Mouse (Mus musculus) CH12.LX (cell line): ENCODE measurements around the gene Rasa3. TPM values are rescaled to one million over a fixed set of nuclear protein-coding genes. Genes with fewer than 3 reads are reported as not detected.

Experiments
- DNase-seq: peaks from one replicate; pipeline ENCODE4 v3.0.0-alpha.2; 2013; ENCODE audit errors: extremely low read depth
- H3K27ac ChIP-seq: 2 replicates; pipeline ENCODE4 v1.5.1; 2012; ENCODE audit warnings: low read depth, mild to moderate bottlenecking, control low read depth, moderate library complexity; ENCODE audit not compliant: insufficient read depth
- H3K27me3 ChIP-seq: replicated peaks from 2 replicates; pipeline ENCODE3; 2012; ENCODE audit warnings: inconsistent platforms
- H3K36me3 ChIP-seq, 2 experiments: replicated peaks in 1 of 2; 2 replicates each; pipeline versions ENCODE3 to v1.6.1; 2012; ENCODE audit warnings: inconsistent platforms in 1 of 2, low read length in 1 of 2, mild to moderate bottlenecking in 1 of 2, mixed read lengths in 1 of 2, moderate library complexity in 1 of 2; ENCODE audit not compliant: control insufficient read depth in 1 of 2, insufficient read depth in 1 of 2
- H3K4me1 ChIP-seq, 2 experiments: 2 replicates each; pipeline ENCODE4 v1.6.1; 2012; ENCODE audit warnings: inconsistent platforms in 1 of 2, moderate library complexity in 1 of 2; ENCODE audit not compliant: insufficient read depth in 2 of 2, control insufficient read depth in 1 of 2
- H3K4me2 ChIP-seq: 2 replicates; pipeline ENCODE4 v1.6.1; 2012; ENCODE audit warnings: low read depth, mild to moderate bottlenecking, control low read depth; ENCODE audit not compliant: poor library complexity, insufficient read depth, severe bottlenecking
- H3K4me3 ChIP-seq, 3 experiments: fragments of 150-350 bp in 1 of 3; sonication (generic) in 1 of 3; replicated peaks in 1 of 3; 2 replicates each; pipeline versions ENCODE3 to v1.5.1; 2011 to 2012; ENCODE audit warnings: low read depth in 2 of 3, low read length in 2 of 3, mild to moderate bottlenecking in 2 of 3, moderate library complexity in 2 of 3, control low read depth in 1 of 3, improper control_type of control experiment in 1 of 3, inconsistent platforms in 1 of 3, mixed read lengths in 1 of 3; ENCODE audit not compliant: poor library complexity in 1 of 3
- H3K79me2 ChIP-seq: replicated peaks from 2 replicates; pipeline ENCODE4 v1.6.1; 2012; ENCODE audit warnings: mild to moderate bottlenecking, moderate library complexity; ENCODE audit not compliant: control insufficient read depth, poor library complexity, insufficient read depth, severe bottlenecking; ENCODE audit errors: extremely low read depth
- H3K9ac ChIP-seq: 2 replicates; pipeline ENCODE4 v1.6.1; 2012; ENCODE audit warnings: low read depth, mild to moderate bottlenecking, control low read depth, moderate library complexity; ENCODE audit not compliant: insufficient read depth
- H3K9me3 ChIP-seq: replicated peaks from 2 replicates; pipeline ENCODE3; 2012; ENCODE audit warnings: low read length, inconsistent platforms, mixed read lengths
- BHLHE40 ChIP-seq: IDR thresholded peaks from 2 replicates; pipeline ENCODE4 v1.6.1; 2011; ENCODE audit warnings: mild to moderate bottlenecking, low read depth, low read length, improper control_type of control experiment
- ELF1 ChIP-seq: IDR thresholded peaks from 2 replicates; pipeline ENCODE4 v1.6.1; 2014; ENCODE audit warnings: low read depth, mild to moderate bottlenecking, inconsistent platforms, low read length, improper control_type of control experiment
- GABPA ChIP-seq: IDR thresholded peaks from 2 replicates; pipeline ENCODE4 v1.6.1; 2012; ENCODE audit warnings: low read depth, low read length, improper control_type of control experiment, inconsistent platforms; ENCODE audit not compliant: insufficient replicate concordance
- HCFC1 ChIP-seq: IDR thresholded peaks from 2 replicates; pipeline ENCODE4 v1.6.1; 2012; ENCODE audit warnings: low read depth, mild to moderate bottlenecking, inconsistent platforms, low read length, improper control_type of control experiment
- IRF4 ChIP-seq: IDR thresholded peaks from 2 replicates; pipeline ENCODE4 v1.6.1; 2014; ENCODE audit warnings: low read depth, mild to moderate bottlenecking, inconsistent platforms, low read length, improper control_type of control experiment
- JUND ChIP-seq: conservative IDR thresholded peaks from 2 replicates; pipeline ENCODE4 v1.6.1; 2011; ENCODE audit warnings: low read depth, low read length, improper control_type of control experiment
- MAFK ChIP-seq: IDR thresholded peaks from 2 replicates; pipeline ENCODE4 v1.6.1; 2011; ENCODE audit warnings: low read length, improper control_type of control experiment; ENCODE audit not compliant: insufficient replicate concordance
- MAX ChIP-seq: IDR thresholded peaks from 2 replicates; pipeline ENCODE4 v1.6.1; 2011; ENCODE audit warnings: low read length, improper control_type of control experiment
- MEF2A ChIP-seq: IDR thresholded peaks from 2 replicates; pipeline ENCODE4 v1.6.1; 2014; ENCODE audit warnings: low read depth, mild to moderate bottlenecking, inconsistent platforms, low read length, improper control_type of control experiment, borderline replicate concordance
- MYC ChIP-seq: IDR thresholded peaks from 2 replicates; pipeline ENCODE4 v1.6.1; 2011; ENCODE audit warnings: low read depth, mild to moderate bottlenecking, improper control_type of control experiment, low read length
- PAX5 ChIP-seq: IDR thresholded peaks from 2 replicates; pipeline ENCODE4 v1.6.1; 2012; ENCODE audit warnings: low read length, inconsistent platforms, mixed read lengths
- POLR2A ChIP-seq: IDR thresholded peaks from 2 replicates; pipeline ENCODE4 v1.6.1; 2011; ENCODE audit warnings: low read depth, mild to moderate bottlenecking, improper control_type of control experiment, low read length
- UBTF ChIP-seq: IDR thresholded peaks from 2 replicates; pipeline ENCODE4 v1.6.1; 2012; ENCODE audit warnings: low read depth, mild to moderate bottlenecking, inconsistent platforms, low read length, improper control_type of control experiment, moderate library complexity
- ZC3H11A ChIP-seq: IDR thresholded peaks from 2 replicates; pipeline ENCODE4 v1.6.1; 2012; ENCODE audit warnings: low read depth, mild to moderate bottlenecking, inconsistent platforms, low read length, improper control_type of control experiment
- dilution Hi-C: fragments of 300-500 bp; cut with MboI; formaldehyde crosslinking; loops from 2 replicates; pipeline ENCODE4 v1.14.3; 2020; ENCODE audit warnings: low sequenced_read_pairs; ENCODE audit not compliant: extremely low pct_unique_long_range_greater_than_20kb, extremely low pct_ligation_motif_present
- in situ Hi-C: fragments of 300-500 bp; cut with MboI; formaldehyde crosslinking; loops from 3 replicates; pipeline ENCODE4 v1.14.3; 2019; ENCODE audit warnings: low sequenced_read_pairs, low pct_ligation_motif_present, low pct_unique_long_range_greater_than_20kb, mixed read lengths
- polyA plus RNA-seq: library from polyadenylated mRNA; unstranded; fragments of >175 nt; gene quantifications from 2 replicates; pipeline ENCODE4 v1.2.1, GENCODE M21; 2012; ENCODE audit warnings: low read depth; ENCODE audit not compliant: insufficient read length
- total RNA-seq, 2 experiments: library from RNA; depleted of rRNA; stranded (reverse); fragments of 300-350 nt in 1 of 2; fragments of >200 nt in 1 of 2; gene quantifications; 2 replicates each; pipeline ENCODE4 v1.2.3; 2012 to 2014

Rasa3 gene
- total and polyA plus RNA-seq, 3 experiments: 12.8 to 28.5 (median 13.6) TPM

- no peak overlapping the region for H3K27ac ChIP-seq
- H3K27me3 ChIP-seq: no peaks in the 10 kb centered on the region
- no peak overlapping the region for H3K4me2 ChIP-seq
- H3K9me3 ChIP-seq: no peaks in the 10 kb centered on the region
- dilution Hi-C loops (no loop called here), in situ Hi-C loops (no loop called here)
- H3K36me3 ChIP-seq: peaks cover 0 to 16% of the 10 kb centered on the region in 2 experiments
- H3K9ac ChIP-seq: no peak overlapping the region
- TF ChIP-seq UBTF (no peak), JUND (no peak), POLR2A (no peak), ZC3H11A (no peak), GABPA (no peak), PAX5 (no peak), MAFK (no peak), MAX (no peak)
- no peak for DNase-seq
- peaks cover 0 to 6% of the 10 kb centered on the region in 2 experiments; a peak in 1 of 4 replicates for H3K4me1 ChIP-seq
- no peaks in the 10 kb centered on the region for H3K79me2 ChIP-seq
- H3K4me3 ChIP-seq: no peak overlapping the region
Measured at GRCm38 (mm10) chr8:13655033-13655351, 22.4 kb downstream of the Rasa3 start.

- no peak for DNase-seq
- Histone ChIP-seq H3K27ac (no peak overlapping the region), H3K27me3 (no peaks in the 10 kb centered on the region), H3K9me3 (no peaks in the 10 kb centered on the region), H3K4me2 (no peak overlapping the region), H3K9ac (no peak overlapping the region), H3K4me1 (peaks cover 2 to 11% of the 10 kb centered on the region in 2 experiments), H3K4me3 (no peak overlapping the region), H3K79me2 (no peaks in the 10 kb centered on the region), H3K36me3 (peaks cover 0 to 16% of the 10 kb centered on the region in 2 experiments)
- dilution Hi-C loops (no loop called here), in situ Hi-C loops (no loop called here)
- no peak for TF ChIP-seq BHLHE40
- no peak for TF ChIP-seq POLR2A
- TF ChIP-seq MEF2A: no peak
- no peak for TF ChIP-seq MYC
- no peak for TF ChIP-seq UBTF
- TF ChIP-seq ELF1: no peak
- TF ChIP-seq MAFK: no peak
- TF ChIP-seq HCFC1: no peak
- no peak for TF ChIP-seq IRF4
Measured at GRCm38 (mm10) chr8:13654350-13655032, 22.9 kb downstream of the Rasa3 start.
